In the genomic region with DNA sequence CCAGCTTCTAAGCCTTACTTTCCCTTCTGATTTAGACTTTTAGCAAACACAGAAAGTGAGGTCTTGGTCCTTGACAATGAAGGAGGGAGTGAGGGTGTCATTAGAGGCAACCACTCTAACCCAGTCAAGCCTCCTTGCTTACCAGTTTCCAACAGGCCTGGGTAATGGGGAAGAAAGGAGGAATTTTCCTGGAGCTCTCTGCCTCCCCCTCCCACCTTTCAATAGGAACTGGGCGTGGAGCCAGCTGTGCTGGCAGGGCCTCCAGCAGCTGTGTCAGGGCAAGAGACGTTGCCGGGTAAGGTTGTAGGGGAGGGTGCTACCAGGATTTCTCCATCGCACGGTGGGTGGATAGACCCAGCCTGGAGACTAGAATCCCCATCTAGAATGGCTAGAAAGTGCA, we compare ENCODE assay signal across 7 mouse cellular contexts. TPM values are rescaled to one million over a fixed set of nuclear protein-coding genes. Genes with fewer than 3 reads are reported as not detected.
A peak's percentile ranks its signal among the peaks of the same experiment; 100 is the strongest.
DNase-seq lines count a peak whose midpoint lies in the region; ATAC-seq lines count a peak whose summit lies in the region.

No protein-coding gene starts in this region.

- no peak overlapping the region for H3K4me2 ChIP-seq in lung, embryonic 15.5 days

- H3K9me3 ChIP-seq in lung, embryonic 15.5 days = no peaks in the 10 kb centered on the region

- H3K4me1 ChIP-seq in lung, embryonic 15.5 days = peaks cover 19% of the 10 kb centered on the region

- H3K27ac ChIP-seq in lung, embryonic 15.5 days = peak overlapping the region; percentile 54

- no peak overlapping the region for H3K4me3 ChIP-seq in lung, embryonic 15.5 days

- no peak overlapping the region for H3K9ac ChIP-seq in lung, embryonic 15.5 days

- peak; percentile 55 for DNase-seq in layer of hippocampus, adult 11-12 months (ENCODE audit: low spot score)
- DNase-seq in layer of hippocampus, adult 9-11 months = no peak
- peak; percentile 59 to 65 for DNase-seq in adrenal gland, postnatal 36 days
- peak; percentile 81 for DNase-seq in gastrocnemius, adult 18-20 months (ENCODE audit: low spot score)
- no peak for DNase-seq in urinary bladder, postnatal 4 days (ENCODE audit: low spot score in 2 of 2)
- DNase-seq in spleen, adult 18-20 months = no peak

- peaks cover 39% of the 10 kb centered on the region for H3K36me3 ChIP-seq in lung, embryonic 15.5 days

- WGBS in lung, embryonic 15.5 days = 6% methylated on average over 5 of the region's 5 CpGs

- no peak for ATAC-seq in lung, embryonic 15.5 days (ENCODE audit: borderline replicate concordance, extremely low read depth, low FRiP score, low TSS enrichment)

- H3K27me3 ChIP-seq in lung, embryonic 15.5 days = no peaks in the 10 kb centered on the region

RNA-seq across cellular contexts. Expression of gene Tmod4, which starts 0.7 kb away (rescaled TPM):
- 1 to 10 TPM in 1 of 2 experiments, under 1 TPM in 1; 0.66 to 1.4 TPM for total RNA-seq in adrenal gland, postnatal 36 days (2021)
- total RNA-seq in gastrocnemius, adult 18-20 months (2021) = 100 to 1,000 TPM; 663 to 722 TPM
- polyA plus RNA-seq in lung, embryonic 15.5 days (2015; fragmentation: Nextera tagmentation; extraction: Ambion mirVana) = 1.3 and 2.1 TPM in 2 replicates

RNA-seq across cellular contexts. Expression of gene Scnm1, which starts 8.8 kb away (rescaled TPM):
- 10 to 100 TPM; 33.8 to 35.4 TPM for total RNA-seq in adrenal gland, postnatal 36 days (2021)
- total RNA-seq in gastrocnemius, adult 18-20 months (2021) = 10 to 100 TPM; 34.6 to 46.5 TPM
- polyA plus RNA-seq in lung, embryonic 15.5 days (2015; fragmentation: Nextera tagmentation; extraction: Ambion mirVana) = 64.0 and 71.4 TPM in 2 replicates

RNA-seq across cellular contexts. Expression of gene Lysmd1, which starts 8.9 kb away (rescaled TPM):
- total RNA-seq in adrenal gland, postnatal 36 days (2021) = 1 to 10 TPM; 8.3 to 9.7 TPM
- total RNA-seq in gastrocnemius, adult 18-20 months (2021) = 1 to 10 TPM; 6.3 to 6.6 TPM
- 13.3 and 14.9 TPM in 2 replicates for polyA plus RNA-seq in lung, embryonic 15.5 days (2015; fragmentation: Nextera tagmentation; extraction: Ambion mirVana)

RNA-seq across cellular contexts. Expression of gene Vps72, which starts 14.2 kb away (rescaled TPM):
- 10 to 100 TPM; 56.1 to 63.3 TPM for total RNA-seq in adrenal gland, postnatal 36 days (2021)
- total RNA-seq in gastrocnemius, adult 18-20 months (2021) = 10 to 100 TPM; 64.3 to 85.5 TPM
- 163 and 165 TPM in 2 replicates for polyA plus RNA-seq in lung, embryonic 15.5 days (2015; fragmentation: Nextera tagmentation; extraction: Ambion mirVana)

RNA-seq across cellular contexts. Expression of gene Tnfaip8l2, which starts 17.2 kb away (rescaled TPM):
- 1 to 10 TPM; 1.8 to 2.1 TPM for total RNA-seq in adrenal gland, postnatal 36 days (2021)
- total RNA-seq in gastrocnemius, adult 18-20 months (2021) = under 1 TPM; 0.27 to 0.55 TPM
- 4.0 and 4.5 TPM in 2 replicates for polyA plus RNA-seq in lung, embryonic 15.5 days (2015; fragmentation: Nextera tagmentation; extraction: Ambion mirVana)

Comparison
In these comparisons a context has a peak if more than half of its experiments do, and no peak if none do; other contexts are left out.
1. DNase-seq: peak in layer of hippocampus, adult 11-12 months (single experiment), adrenal gland, postnatal 36 days (2 of 2) and gastrocnemius, adult 18-20 months (single experiment); none in layer of hippocampus, adult 9-11 months (single experiment), urinary bladder, postnatal 4 days (0 of 2) and spleen, adult 18-20 months (0 of 2).
2. RNA of gene Tmod4, which starts 0.7 kb away (total RNA-seq): 663 to 722 TPM in gastrocnemius, adult 18-20 months; 0.66 to 1.4 TPM in adrenal gland, postnatal 36 days; every median in the first group is over 100 times any median in the second.